Mouse (Mus musculus) duodenum, adult 2 months (tissue): ENCODE results near the gene Misp. TPM values are rescaled to one million over a fixed set of nuclear protein-coding genes. Genes with fewer than 3 reads are reported as not detected.

Source experiments
- polyA plus RNA-seq: library from polyadenylated mRNA; depleted of rRNA; stranded (reverse); fragments of >200 nt; gene quantifications from 2 replicates; pipeline ENCODE4 v1.2.3, GENCODE M21; 2012; ENCODE audit warnings: low replicate concordance; rRNA removed

Gene Misp
- 97.3 and 216 TPM in 2 replicates for polyA plus RNA-seq

DNA sequence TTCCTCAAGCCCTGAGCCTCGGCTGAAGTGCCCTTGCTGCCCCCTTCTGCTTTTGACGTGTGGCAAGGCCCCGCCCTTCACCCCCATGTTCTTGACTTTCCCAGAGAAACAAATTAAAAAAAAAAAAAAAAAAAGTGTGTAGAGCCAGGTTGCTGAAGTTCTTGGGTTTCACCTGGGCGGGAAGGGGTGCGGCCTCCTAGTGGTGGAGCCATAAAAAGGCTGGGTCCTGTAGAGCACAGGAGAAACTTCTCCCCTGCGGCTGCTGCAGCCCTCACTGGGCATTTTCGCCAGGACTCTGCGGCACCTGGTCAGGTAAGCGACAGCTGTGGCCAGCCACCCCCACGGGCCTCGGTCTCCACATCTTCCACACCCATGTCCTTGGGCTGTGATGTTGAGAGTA, at the start of gene Misp:
Gene Misp (plus strand): TSS at position 208 of the 400 bp plus-strand sequence.

DNA sequence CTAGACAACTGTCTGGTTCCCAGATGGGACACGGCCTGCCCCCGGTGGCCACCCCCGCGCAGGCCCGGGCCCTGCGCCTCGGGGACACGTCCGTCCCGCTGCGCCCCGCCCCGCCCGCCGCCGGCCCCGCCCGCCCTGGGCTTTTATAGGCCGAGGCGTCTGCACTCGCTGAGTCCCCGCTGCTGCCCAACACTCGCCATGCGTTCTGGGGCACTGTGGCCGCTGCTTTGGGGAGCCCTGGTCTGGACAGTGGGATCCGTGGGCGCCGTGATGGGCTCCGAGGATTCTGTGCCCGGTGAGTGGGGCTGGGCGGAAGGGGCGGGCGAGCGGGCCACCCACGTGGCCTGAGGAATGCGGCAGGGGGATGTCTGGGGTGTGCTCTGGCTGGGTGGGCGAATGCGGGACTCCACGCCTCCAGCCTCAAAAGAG, 43.7 kb upstream of the Misp start, which contains the start of gene Fstl3:
Gene Fstl3 (plus strand): TSS at position 170 of the 429 bp plus-strand sequence.

DNA sequence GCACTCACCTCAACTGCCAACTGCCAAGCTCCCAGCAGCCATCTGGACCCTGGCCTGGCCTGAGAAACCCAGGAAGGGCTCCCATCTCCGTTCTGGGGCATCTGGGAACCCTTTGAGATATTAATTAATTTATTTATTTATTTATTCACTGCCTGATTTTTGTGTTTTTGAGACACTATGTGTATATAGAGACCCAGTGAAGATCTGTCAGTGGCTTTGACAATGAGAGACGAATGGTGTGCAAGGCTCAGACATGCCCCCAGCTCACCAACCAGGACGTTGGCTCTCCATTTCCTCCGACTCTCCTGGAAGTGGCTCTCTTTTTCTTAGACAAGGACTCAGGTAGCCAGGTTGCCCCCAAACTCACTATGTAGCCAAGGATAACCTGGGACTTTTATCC, 29.9 kb upstream of the Misp start, which contains the start of gene Prss57:
Gene Prss57 (minus strand): TSS at position 101 of the 400 bp plus-strand sequence.

DNA sequence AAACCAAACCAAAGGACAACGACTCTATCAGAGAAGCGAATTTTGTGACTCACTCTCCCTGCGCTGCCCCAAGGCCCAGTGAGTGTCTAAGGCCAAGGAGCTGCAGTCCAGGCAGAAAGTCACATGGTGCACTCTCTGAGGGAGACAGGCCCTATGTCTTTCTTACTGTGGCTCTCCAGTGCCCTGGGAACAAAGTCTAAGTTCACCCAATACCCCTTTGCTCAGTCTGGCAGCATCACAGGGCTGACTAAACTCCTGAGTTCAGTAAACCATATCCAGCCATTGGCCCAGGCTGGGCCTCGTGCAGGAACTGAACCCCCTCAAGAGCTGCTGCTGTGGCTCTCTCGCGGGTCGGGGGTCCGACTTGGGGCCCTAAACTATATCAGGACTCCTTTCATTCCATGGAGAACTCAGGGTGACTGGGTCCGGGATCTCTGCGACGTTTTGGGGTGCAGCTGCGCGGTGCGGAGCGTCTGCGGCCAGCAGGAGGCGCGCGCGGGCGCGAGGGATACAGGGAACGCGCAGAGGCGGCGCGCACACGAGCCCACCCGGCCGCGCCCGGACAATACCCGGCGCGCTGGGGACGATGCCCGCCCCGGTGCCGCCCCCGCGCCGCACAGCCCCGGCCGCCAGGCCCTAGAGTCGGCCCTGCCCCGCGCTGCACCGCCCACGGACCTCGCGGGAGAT, 27.6 kb upstream of the Misp start, which contains the start of gene Palm:
Gene Palm (plus strand): TSS at position 522 of the 687 bp plus-strand sequence.

DNA sequence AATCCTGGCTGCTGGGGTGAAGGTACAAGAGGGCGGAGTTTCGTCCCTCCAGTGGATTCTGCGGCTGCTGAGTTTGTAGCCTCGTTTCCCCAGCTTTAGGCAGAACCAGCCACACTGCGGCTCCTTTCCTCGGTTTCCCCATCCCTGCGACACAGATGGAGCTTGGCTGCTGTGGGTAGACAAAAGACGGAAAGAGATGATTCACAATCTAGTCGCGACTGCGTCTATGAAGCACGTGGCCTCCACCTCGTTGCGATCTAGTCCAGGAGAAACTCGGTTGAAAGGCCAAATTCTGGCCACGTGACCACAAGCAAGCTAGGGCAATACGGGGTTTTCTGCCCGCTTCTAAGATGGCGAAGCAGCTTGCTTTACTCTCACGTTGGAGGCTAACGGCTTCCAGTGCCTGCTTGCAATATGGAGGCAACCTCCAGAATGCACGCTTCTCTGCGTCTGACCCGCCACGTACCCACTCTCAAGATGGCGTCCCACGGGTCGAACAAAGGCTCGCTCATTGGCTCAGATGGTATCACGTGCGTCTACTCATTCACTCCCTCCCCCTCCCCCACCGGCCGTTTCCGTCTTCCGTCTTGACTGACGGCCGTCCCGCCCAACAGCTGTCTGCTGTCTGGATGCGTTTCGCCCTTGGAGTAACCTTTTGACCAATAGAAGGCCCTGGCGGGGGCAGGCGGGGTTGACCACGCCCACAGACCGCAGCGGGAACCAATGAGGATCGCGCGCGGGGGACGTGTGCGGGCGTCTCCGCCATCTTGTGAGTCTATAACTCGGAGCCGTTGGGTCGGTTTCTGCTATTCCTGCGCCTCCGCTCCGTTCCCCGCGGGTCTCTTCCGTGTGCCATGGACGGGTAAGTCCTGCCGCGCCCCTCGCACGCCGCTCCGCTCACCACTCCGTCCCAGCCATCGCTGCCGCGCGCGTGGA, 33.3 kb downstream of the Misp start, which contains the start of gene Ptbp1:
Gene Ptbp1 (plus strand): TSS at position 568 of the 936 bp plus-strand sequence.

DNA sequence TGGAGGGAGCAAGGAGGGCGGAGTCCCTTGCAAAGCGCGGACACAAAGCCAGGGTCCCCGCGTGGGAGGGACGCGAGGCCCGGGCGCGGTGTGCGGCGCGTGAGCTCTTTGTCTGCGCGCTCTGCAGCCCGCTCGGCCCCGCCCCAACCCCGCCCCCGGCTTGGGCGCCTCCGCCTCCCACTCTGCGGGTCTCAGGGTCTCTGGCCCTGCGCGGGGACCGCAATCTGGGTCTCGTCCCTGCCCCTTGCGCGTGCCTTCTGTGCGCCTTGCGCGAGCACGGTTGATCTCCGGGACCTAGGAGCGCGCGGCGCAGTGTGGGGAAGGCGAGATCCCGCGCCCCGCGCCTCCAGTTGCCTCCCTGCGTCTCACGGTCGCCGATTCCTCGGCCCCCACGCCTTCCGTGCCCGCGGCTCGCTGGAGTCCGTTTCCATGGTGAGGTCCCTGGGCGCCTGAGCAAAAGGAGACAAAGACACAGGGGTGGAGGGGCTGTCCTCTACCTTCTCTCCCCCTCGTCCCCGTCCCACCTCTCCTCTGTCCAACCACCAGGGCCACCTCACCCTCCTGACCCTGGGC, 53.6 kb downstream of the Misp start, which contains the start of the genes Prtn3 and Plppr3:
Gene Prtn3 (plus strand): TSS at position 187 of the 573 bp plus-strand sequence.
Gene Plppr3 (minus strand): TSS at position 345 of the 573 bp plus-strand sequence.

Other genes with a start within 250 kb of the Misp start
- not detected in 2 replicates for gene Theg, start 233.7 kb upstream of the Misp start, polyA plus RNA-seq
- 0.84 and 1.1 TPM in 2 replicates for gene C2cd4c, start 207.0 kb upstream of the Misp start, polyA plus RNA-seq
- 1.3 and 2.5 TPM in 2 replicates for gene Shc2, start 183.1 kb upstream of the Misp start, polyA plus RNA-seq
- not detected in 2 replicates for gene Odf3l2, start 175.3 kb upstream of the Misp start, polyA plus RNA-seq
- 6.5 and 9.9 TPM in 2 replicates for gene Madcam1, start 156.4 kb upstream of the Misp start, polyA plus RNA-seq
- gene Tpgs1, start 151.6 kb upstream of the Misp start, polyA plus RNA-seq = 80.2 and 108 TPM in 2 replicates
- gene Cdc34, start 138.8 kb upstream of the Misp start, polyA plus RNA-seq = 199 and 293 TPM in 2 replicates
- 0.37 TPM in 1 of 2 replicates, not detected in the other for gene Gzmm, start 132.0 kb upstream of the Misp start, polyA plus RNA-seq
- 528 and 1,060 TPM in 2 replicates for gene Bsg, start 116.5 kb upstream of the Misp start, polyA plus RNA-seq
- 8.5 and 24.2 TPM in 2 replicates for gene Hcn2, start 104.4 kb upstream of the Misp start, polyA plus RNA-seq
- 47.7 and 62.9 TPM in 2 replicates for gene Polrmt, start 74.4 kb upstream of the Misp start, polyA plus RNA-seq
- not detected in 2 replicates for gene Fgf22, start 65.9 kb upstream of the Misp start, polyA plus RNA-seq
- 161 and 229 TPM in 2 replicates for gene Rnf126, start 54.0 kb upstream of the Misp start, polyA plus RNA-seq
- 11.5 and 11.9 TPM in 2 replicates for gene Fstl3, start 43.7 kb upstream of the Misp start, polyA plus RNA-seq
- gene Prss57, start 30.0 kb upstream of the Misp start, polyA plus RNA-seq = 0.27 and 0.59 TPM in 2 replicates
- 17.2 and 27.7 TPM in 2 replicates for gene Palm, start 27.4 kb upstream of the Misp start, polyA plus RNA-seq
- gene Ptbp1, start 33.4 kb downstream of the Misp start, polyA plus RNA-seq = 156 and 209 TPM in 2 replicates
- 3.8 and 5.3 TPM in 2 replicates for gene Prtn3, start 53.5 kb downstream of the Misp start, polyA plus RNA-seq
- 6.1 and 11.4 TPM in 2 replicates for gene Plppr3, start 53.6 kb downstream of the Misp start, polyA plus RNA-seq
- not detected in 2 replicates for gene Elane, start 65.3 kb downstream of the Misp start, polyA plus RNA-seq
- gene Cfd, start 69.9 kb downstream of the Misp start, polyA plus RNA-seq = 12.8 and 564 TPM in 2 replicates
- 44.8 and 49.2 TPM in 2 replicates for gene Med16, start 87.9 kb downstream of the Misp start, polyA plus RNA-seq
- gene Gm26602, start 89.9 kb downstream of the Misp start, polyA plus RNA-seq = not detected in 2 replicates
- gene Kiss1r, start 96.0 kb downstream of the Misp start, polyA plus RNA-seq = 5.1 and 5.6 TPM in 2 replicates
- 102 and 133 TPM in 2 replicates for gene R3hdm4, start 100.2 kb downstream of the Misp start, polyA plus RNA-seq
- gene Arid3a, start 106.1 kb downstream of the Misp start, polyA plus RNA-seq = 8.1 and 9.4 TPM in 2 replicates
- gene Wdr18, start 139.2 kb downstream of the Misp start, polyA plus RNA-seq = 32.5 and 36.7 TPM in 2 replicates
- gene Grin3b, start 149.7 kb downstream of the Misp start, polyA plus RNA-seq = 0.13 TPM in 1 of 2 replicates, not detected in the other
- gene Tmem259, start 163.3 kb downstream of the Misp start, polyA plus RNA-seq = 473 and 724 TPM in 2 replicates
- gene Cnn2, start 167.6 kb downstream of the Misp start, polyA plus RNA-seq = 47.4 and 53.3 TPM in 2 replicates
- gene Abca7, start 175.5 kb downstream of the Misp start, polyA plus RNA-seq = 22.5 and 27.6 TPM in 2 replicates
- gene Arhgap45, start 195.7 kb downstream of the Misp start, polyA plus RNA-seq = 16.6 and 28.8 TPM in 2 replicates
- 82.1 and 91.1 TPM in 2 replicates for gene Polr2e, start 218.8 kb downstream of the Misp start, polyA plus RNA-seq
- gene Gpx4, start 226.2 kb downstream of the Misp start, polyA plus RNA-seq = 1,699 and 1,725 TPM in 2 replicates